Mouse (Mus musculus) megakaryocyte-erythroid progenitor cell, adult 5-6 weeks (primary cell): ENCODE measurements around the gene Cd248. TPM values are rescaled to one million over a fixed set of nuclear protein-coding genes. Genes with fewer than 3 reads are reported as not detected.

Source experiments
- ATAC-seq: replicated peaks from 2 replicates; pipeline ENCODE4 v1.8.0; 2016; ENCODE audit warnings: mild to moderate bottlenecking, inconsistent platforms; ENCODE audit not compliant: severe bottlenecking, poor library complexity, low FRiP score, low TSS enrichment
- total RNA-seq, 2 experiments: library from RNA; stranded (forward) in 1 of 2; stranded (reverse) in 1 of 2; fragments of 200-1000, 215-1000 nt in 1 of 2; fragments of >200 nt in 1 of 2; fragmentation: Nextera tagmentation in 1 of 2; gene quantifications; 2 replicates each; pipeline ENCODE4 v1.2.3; 2014 to 2017

Cd248 gene
- total RNA-seq (2014; fragmentation: Nextera tagmentation) (3.2 and 3.3 TPM in 2 replicates), total RNA-seq (2017) (0.27 and 4.1 TPM in 2 replicates)

DNA sequence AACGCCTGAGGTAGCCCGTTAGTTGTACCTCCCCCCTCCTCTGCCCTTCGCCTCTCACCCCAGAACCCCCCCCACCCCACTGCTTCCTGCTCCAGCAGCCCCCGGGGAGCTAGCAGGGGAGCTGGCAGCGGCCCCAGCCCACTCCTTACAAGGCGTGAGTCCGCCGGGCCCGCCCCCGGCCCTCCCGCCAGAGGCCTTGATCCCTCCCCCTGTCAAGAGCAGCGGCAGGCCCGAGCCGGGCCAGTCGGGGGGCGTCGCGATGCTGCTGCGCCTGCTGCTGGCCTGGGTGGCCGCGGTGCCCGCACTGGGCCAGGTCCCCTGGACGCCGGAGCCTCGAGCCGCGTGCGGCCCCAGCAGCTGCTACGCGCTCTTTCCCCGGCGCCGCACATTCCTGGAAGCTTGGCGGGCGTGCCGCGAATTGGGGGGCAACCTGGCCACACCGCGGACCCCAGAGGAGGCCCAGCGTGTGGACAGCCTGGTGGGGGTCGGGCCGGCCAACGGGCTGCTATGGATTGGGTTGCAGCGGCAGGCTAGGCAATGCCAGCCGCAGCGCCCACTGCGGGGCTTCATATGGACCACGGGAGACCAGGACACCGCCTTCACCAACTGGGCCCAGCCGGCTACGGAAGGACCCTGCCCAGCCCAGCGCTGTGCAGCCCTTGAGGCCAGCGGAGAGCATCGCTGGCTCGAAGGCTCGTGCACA, at the start of gene Cd248:
Cd248 (plus strand) TSS at position 212 of the 703 bp plus-strand sequence.
- no peak for ATAC-seq

DNA sequence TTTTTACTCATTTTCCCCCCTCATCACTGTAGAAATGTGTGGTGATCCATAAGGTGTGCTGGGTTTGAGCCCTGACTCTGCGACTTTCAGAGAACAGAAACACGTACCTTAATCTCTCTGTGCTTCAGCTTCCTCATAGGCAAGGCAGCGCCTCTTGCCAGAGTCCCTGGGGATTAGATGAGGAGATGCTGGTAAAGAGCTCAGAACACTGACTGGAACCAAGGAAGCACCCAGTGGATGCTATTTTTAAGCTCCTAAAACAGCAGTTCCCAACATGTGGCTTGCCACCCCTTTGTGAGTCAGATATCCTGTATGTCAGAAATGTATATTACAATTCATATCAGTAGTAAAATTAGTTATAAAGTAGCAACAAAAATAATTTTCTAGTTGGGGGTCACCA, 49.7 kb upstream of the Cd248 start:
- ATAC-seq, result no peak

DNA sequence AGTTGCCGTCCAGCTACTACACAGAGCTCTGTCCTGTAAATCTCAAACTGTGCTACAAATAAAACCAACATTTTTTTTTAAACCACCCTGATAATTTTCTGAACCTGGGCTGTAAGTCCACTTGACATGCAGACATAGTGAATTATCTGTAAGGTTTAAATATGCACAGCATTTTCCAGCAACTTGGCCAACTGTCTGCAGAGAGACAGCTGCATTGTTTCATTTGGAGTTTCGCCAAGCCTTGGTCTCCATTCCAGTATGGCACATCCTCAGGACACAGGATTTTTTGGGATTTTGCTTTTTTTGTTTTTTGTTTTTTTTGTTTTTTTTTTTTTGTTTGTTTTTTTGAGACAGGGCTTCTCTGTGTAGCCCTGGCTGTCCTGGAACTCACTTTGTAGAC, 46.5 kb upstream of the Cd248 start:
- no peak for ATAC-seq

- peak; percentile 97 for ATAC-seq
Observed at GRCm38 (mm10) chr19:5023621-5024479, 44.0 kb upstream of the Cd248 start, which contains the start of gene Slc29a2. TSS of gene Slc29a2 (plus strand) at chr19:5023860.

- no peak for ATAC-seq
Observed at GRCm38 (mm10) chr19:5026111-5026510, 41.8 kb upstream of the Cd248 start.

GRCm38 (mm10) chr19:5032686-5033085, 35.2 kb upstream of the Cd248 start:
- no peak for ATAC-seq

DNA sequence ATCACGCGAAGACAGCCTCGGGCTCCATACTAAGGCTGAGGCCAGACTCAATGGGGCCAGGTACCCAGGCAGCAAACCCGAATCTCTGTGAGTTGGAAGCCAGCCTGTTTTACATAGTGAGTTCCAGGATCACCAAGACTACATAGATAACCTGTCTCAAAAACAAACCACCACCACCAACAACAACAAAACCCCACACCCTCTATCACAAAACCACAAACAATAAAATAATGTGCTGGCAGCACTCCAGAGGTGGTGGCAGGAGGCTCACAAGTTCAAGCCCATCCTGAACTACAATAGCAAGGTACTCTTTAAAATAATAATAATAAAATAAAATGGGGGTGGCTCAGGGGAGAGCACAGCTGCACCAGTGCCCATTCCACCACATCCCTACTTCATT, 31.3 kb upstream of the Cd248 start:
- ATAC-seq, result no peak

DNA sequence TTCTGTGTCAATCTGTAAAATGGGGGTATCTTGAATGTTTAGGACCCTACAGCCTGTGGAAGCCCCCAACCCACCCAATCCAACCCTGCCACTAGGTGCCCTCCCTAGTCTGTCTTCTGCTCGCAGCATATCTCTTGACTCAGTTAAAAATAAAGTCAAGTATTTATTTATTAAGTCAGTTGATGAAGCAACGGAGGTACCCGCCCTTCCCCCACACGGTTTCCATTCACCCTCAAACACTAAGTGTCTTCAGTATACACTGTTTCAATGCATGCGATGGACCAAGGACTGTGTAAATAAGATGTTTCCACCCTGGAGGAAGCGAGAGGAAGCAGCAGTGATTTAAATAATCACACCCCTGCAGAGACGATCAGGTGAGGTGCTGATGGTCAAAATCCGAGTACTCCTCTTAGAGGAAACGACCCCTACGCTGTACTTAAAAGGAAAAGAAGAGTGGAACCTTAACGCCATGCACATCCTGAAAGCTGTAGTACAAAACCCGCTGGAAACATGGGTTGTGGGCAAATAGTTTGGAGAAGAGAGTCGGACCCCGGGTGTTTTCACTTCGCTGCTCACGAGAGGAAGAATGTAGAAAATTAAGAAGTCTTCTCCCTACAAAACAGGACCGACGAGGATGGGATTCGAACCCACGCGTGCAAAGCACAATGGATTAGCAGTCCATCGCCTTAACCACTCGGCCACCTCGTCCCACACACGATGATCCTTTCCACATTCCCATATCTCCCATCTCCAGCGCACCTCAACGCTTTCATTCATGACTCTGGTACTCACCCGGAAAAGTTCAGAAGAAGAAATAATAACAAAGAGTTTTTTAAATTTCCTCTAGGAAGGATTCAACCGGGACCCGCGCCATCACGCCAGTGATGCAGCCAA, 30.0 kb upstream of the Cd248 start:
- ATAC-seq, result no peak

DNA sequence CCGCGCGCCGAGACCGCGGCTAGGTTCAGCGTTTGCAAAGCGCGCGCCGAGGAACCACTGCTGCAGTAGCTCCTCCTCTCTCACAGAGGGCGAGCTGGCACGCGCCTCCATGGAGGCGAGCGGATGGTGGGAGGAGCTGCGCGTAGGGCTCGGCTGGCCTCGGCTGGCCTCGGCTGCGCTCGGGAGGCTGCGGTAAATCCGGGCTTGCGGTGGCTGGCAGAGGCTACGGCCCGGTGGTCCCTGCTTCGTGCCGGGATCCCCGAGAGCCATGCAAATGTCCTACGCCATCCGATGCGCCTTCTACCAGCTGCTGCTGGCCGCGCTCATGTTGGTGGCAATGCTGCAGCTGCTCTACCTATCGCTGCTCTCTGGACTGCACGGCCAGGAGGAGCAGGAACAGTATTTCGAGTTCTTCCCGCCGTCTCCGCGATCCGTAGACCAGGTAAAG, 29.1 kb upstream of the Cd248 start, which contains the start of the genes B4gat1 and AC124502.3:
B4gat1 (plus strand) TSS at position 118 of the 448 bp plus-strand sequence.
AC124502.3 (plus strand) TSS at position 183 of the 448 bp plus-strand sequence.
- ATAC-seq, result peak; percentile 87

DNA sequence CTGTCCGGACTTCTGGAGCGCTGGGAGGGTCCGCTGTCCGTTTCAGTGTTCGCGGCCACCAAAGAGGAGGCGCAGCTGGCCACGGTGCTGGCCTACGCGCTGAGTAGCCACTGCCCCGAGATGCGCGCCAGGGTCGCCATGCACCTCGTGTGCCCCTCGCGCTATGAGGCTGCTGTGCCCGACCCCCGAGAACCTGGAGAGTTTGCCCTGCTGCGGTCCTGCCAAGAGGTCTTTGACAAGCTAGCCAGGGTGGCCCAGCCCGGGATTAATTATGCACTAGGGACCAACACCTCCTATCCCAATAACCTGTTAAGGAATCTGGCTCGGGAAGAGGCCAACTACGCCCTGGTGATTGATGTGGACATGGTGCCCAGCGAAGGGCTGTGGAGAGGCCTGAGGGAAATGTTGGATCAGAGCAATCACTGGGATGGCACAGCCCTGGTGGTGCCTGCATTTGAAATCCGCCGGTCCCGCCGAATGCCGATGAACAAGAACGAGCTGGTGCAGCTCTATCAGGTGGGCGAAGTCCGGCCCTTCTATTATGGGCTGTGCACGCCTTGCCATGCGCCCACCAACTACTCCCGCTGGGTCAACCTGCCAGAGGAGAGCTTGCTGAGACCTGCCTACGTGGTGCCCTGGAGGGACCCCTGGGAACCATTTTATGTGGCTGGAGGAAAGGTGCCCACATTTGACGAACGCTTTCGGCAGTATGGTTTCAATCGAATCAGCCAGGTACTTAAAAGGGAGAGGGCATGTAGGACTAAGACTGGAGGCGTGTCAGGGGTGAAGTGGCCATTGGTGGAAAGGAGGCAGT, 28.4 kb upstream of the Cd248 start:
- no peak for ATAC-seq

- ATAC-seq, result peak; percentile 84
Observed at GRCm38 (mm10) chr19:5040862-5041523, 26.9 kb upstream of the Cd248 start, which contains the start of gene Brms1. TSS of gene Brms1 (plus strand) at chr19:5041354.

DNA sequence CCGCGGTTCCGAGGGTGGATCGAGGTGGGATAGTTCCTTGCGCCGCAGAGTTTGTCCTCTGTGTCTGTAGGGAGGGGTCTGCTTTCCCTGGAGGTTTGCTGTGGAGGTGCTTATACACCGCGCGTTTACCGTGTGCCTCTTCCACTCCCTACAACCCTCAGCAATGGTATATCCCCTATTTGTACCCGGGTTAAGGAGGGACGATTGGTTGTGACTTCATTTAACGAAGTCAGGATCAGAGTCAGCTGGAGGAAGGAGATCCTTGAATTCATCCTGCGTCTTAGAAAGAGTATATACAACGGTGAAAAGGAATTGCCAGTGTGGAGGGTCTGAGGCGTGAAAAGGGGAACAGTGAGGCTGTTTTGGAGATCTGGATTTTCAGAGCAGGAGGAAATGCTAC, 26.3 kb upstream of the Cd248 start:
- no peak for ATAC-seq

DNA sequence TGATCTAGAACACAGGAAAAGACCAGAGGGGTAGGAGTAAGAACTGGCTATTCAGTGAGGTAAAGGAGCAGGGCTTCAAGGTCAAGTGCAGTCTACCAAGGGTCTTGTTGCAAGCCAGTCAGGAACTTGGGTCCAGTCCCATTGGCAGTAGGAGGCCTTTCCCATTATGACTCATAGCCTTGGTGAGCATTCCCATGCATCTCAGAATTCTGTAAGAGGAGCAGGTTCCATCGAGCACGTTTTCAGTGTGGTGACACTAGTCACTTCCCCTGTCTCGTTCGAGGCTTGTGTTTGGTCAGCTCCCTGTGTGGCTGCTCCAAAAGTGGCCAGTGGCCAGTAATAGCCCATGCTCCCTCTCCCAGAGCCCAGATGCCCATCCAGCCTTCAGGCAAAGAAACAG, 22.3 kb upstream of the Cd248 start:
- no peak for ATAC-seq

DNA sequence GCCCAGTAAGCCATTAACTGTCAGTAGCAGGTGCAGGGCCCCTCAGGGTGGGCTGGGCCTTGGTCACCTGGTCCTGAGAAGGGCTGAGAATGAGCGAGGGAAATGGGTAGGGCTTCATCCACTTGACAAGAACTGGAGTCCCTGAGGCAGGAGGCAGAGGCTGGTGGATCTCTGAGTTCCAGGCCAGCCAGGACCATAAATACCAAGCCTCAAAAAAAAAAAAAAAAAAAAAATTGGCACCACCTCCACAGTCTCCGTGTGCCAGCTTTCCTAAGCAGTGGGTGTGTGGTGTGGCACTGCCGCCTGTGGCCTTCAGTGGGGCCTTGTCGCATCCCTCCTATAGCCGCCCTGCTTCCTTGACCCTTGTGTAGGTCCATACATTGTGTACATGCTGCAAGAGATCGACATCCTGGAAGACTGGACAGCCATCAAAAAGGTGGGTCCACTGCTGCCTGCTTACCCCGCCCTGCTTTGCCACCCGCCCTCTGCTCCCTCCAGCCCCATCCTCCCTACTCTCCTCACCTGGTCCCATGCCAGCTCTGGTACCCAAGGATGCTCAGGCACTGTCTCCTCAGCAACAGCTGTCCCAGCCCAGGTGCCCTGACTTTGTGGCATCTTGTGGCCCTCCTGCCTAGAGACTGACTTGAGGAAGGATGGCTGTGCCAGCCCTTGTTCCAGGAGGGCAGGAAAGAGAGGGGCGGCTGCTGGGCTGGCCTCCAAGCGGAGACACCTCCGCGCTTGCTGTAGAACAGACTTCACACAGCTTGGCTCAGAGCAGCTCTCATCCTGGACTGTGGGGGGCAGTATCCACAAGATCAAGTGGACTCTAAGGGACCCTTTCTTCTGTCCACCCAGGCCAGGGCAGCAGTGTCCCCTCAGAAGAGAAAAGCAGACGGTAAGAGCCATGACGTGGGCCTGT, 19.5 kb upstream of the Cd248 start:
- no peak for ATAC-seq

DNA sequence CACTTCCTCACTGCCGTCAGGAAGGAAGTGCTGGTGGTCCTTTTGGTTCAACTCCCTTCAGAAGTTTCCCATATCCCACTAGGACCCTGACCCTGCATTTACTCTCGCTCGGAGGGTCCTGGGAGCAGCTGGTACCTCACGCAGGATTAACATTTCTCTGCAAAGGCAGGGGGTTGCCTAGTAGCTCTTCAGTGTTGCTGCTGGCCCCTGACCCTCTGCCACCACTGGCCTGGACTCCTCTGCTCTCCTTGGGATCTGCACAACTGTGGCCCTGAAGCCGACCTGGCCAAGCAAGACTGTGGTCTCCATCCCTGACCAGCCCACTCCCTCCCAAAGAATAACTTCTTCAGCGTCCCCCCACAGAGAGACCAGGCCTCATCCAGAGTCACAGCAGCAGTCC, 18.6 kb upstream of the Cd248 start:
- no peak for ATAC-seq

DNA sequence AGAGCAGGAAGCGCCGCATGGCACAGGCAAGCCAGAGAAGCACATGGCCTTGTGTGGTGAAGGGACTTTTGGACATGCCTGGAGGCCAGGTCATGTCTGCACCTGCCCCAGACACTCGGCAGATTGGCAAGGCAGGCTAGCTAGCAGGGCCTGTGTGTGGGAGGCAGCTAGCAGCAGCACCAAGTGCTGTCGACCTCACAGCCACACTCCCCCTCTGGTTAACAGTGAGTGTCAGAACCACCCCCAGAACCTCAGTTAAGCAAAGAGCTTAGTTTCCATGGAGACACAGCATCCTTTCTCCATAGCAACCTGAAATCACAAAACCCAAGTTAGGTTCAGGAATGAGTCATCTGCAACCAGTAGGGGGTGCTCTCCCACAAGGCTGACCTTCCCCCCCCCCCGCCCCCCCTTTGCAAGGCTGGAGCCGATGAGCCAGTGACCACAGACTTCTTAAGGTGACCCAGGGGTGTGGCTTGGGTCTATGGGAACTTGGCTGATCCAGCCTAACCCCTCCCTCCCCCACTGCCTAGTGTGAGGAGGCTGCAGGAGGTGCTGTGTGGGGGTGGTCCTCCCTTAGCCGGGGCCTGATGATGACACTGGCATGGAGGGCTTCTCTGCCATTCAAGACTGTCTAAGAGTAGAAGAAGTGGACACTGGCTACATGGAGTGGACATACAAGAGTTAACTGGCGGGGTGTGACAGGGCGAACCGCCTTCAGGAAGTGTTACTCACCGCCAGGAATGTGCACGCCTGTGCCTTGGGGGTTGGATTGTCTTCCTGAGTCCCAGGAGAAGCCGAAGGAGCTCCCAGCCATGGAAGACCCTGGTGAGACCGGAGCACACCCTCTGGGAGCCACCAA, 17.6 kb upstream of the Cd248 start, which contains the start of gene Rin1:
Rin1 (plus strand) TSS at position 435 of the 859 bp plus-strand sequence.
- ATAC-seq, result no peak
